Mouse (Mus musculus) CH12.LX (cell line): Measurements from ENCODE around the gene Borcs6. TPM values are rescaled to one million over a fixed set of nuclear protein-coding genes. Genes with fewer than 3 reads are reported as not detected.

Source experiments
- DNase-seq: peaks from one replicate; pipeline ENCODE4 v3.0.0-alpha.2; 2013; ENCODE audit errors: extremely low read depth
- H3K27ac ChIP-seq: 2 replicates; pipeline ENCODE4 v1.5.1; 2012; ENCODE audit warnings: low read depth, mild to moderate bottlenecking, control low read depth, moderate library complexity; ENCODE audit not compliant: insufficient read depth
- H3K27me3 ChIP-seq: replicated peaks from 2 replicates; pipeline ENCODE3; 2012; ENCODE audit warnings: inconsistent platforms
- H3K36me3 ChIP-seq, 2 experiments: replicated peaks in 1 of 2; 2 replicates each; pipeline versions ENCODE3 to v1.6.1; 2012; ENCODE audit warnings: inconsistent platforms in 1 of 2, low read length in 1 of 2, mild to moderate bottlenecking in 1 of 2, mixed read lengths in 1 of 2, moderate library complexity in 1 of 2; ENCODE audit not compliant: control insufficient read depth in 1 of 2, insufficient read depth in 1 of 2
- H3K4me1 ChIP-seq, 2 experiments: 2 replicates each; pipeline ENCODE4 v1.6.1; 2012; ENCODE audit warnings: inconsistent platforms in 1 of 2, moderate library complexity in 1 of 2; ENCODE audit not compliant: insufficient read depth in 2 of 2, control insufficient read depth in 1 of 2
- H3K4me2 ChIP-seq: 2 replicates; pipeline ENCODE4 v1.6.1; 2012; ENCODE audit warnings: low read depth, mild to moderate bottlenecking, control low read depth; ENCODE audit not compliant: poor library complexity, insufficient read depth, severe bottlenecking
- H3K4me3 ChIP-seq, 3 experiments: fragments of 150-350 bp in 1 of 3; sonication (generic) in 1 of 3; replicated peaks in 1 of 3; 2 replicates each; pipeline versions ENCODE3 to v1.5.1; 2011 to 2012; ENCODE audit warnings: low read depth in 2 of 3, low read length in 2 of 3, mild to moderate bottlenecking in 2 of 3, moderate library complexity in 2 of 3, control low read depth in 1 of 3, improper control_type of control experiment in 1 of 3, inconsistent platforms in 1 of 3, mixed read lengths in 1 of 3; ENCODE audit not compliant: poor library complexity in 1 of 3
- H3K79me2 ChIP-seq: replicated peaks from 2 replicates; pipeline ENCODE4 v1.6.1; 2012; ENCODE audit warnings: mild to moderate bottlenecking, moderate library complexity; ENCODE audit not compliant: control insufficient read depth, poor library complexity, insufficient read depth, severe bottlenecking; ENCODE audit errors: extremely low read depth
- H3K9ac ChIP-seq: 2 replicates; pipeline ENCODE4 v1.6.1; 2012; ENCODE audit warnings: low read depth, mild to moderate bottlenecking, control low read depth, moderate library complexity; ENCODE audit not compliant: insufficient read depth
- H3K9me3 ChIP-seq: replicated peaks from 2 replicates; pipeline ENCODE3; 2012; ENCODE audit warnings: low read length, inconsistent platforms, mixed read lengths
- CHD1 ChIP-seq: IDR thresholded peaks from 2 replicates; pipeline ENCODE4 v1.6.1; 2012; ENCODE audit warnings: low read depth, low read length, improper control_type of control experiment, inconsistent platforms
- CHD2 ChIP-seq: IDR thresholded peaks from 2 replicates; pipeline ENCODE4 v1.6.1; 2011; ENCODE audit warnings: low read length, improper control_type of control experiment
- CTCF ChIP-seq, 2 experiments: IDR thresholded peaks in 1 of 2; conservative IDR thresholded peaks in 1 of 2; 2 replicates each; pipeline ENCODE4 v1.5.1; 2011 to 2012; ENCODE audit warnings: low read depth in 2 of 2, low read length in 2 of 2, improper control_type of control experiment in 1 of 2, inconsistent platforms in 1 of 2, mild to moderate bottlenecking in 1 of 2, moderate library complexity in 1 of 2
- E2F4 ChIP-seq: IDR thresholded peaks from 2 replicates; pipeline ENCODE4 v1.6.1; 2011; ENCODE audit warnings: low read depth, low read length, improper control_type of control experiment; ENCODE audit not compliant: insufficient replicate concordance
- ELF1 ChIP-seq: IDR thresholded peaks from 2 replicates; pipeline ENCODE4 v1.6.1; 2014; ENCODE audit warnings: low read depth, mild to moderate bottlenecking, inconsistent platforms, low read length, improper control_type of control experiment
- EP300 ChIP-seq: IDR thresholded peaks from 2 replicates; pipeline ENCODE4 v1.6.1; 2011; ENCODE audit warnings: low read length, improper control_type of control experiment
- ETS1 ChIP-seq: conservative IDR thresholded peaks from 2 replicates; pipeline ENCODE4 v1.6.1; 2012; ENCODE audit warnings: low read depth, mild to moderate bottlenecking, inconsistent platforms, low read length, improper control_type of control experiment, moderate library complexity
- JUN ChIP-seq: IDR thresholded peaks from 2 replicates; pipeline ENCODE4 v1.6.1; 2011; ENCODE audit warnings: low read depth, mild to moderate bottlenecking, low read length, improper control_type of control experiment, moderate library complexity; ENCODE audit not compliant: insufficient read depth
- MAFK ChIP-seq: IDR thresholded peaks from 2 replicates; pipeline ENCODE4 v1.6.1; 2011; ENCODE audit warnings: low read length, improper control_type of control experiment; ENCODE audit not compliant: insufficient replicate concordance
- MAX ChIP-seq: IDR thresholded peaks from 2 replicates; pipeline ENCODE4 v1.6.1; 2011; ENCODE audit warnings: low read length, improper control_type of control experiment
- MEF2A ChIP-seq: IDR thresholded peaks from 2 replicates; pipeline ENCODE4 v1.6.1; 2014; ENCODE audit warnings: low read depth, mild to moderate bottlenecking, inconsistent platforms, low read length, improper control_type of control experiment, borderline replicate concordance
- MXI1 ChIP-seq: IDR thresholded peaks from 2 replicates; pipeline ENCODE4 v1.6.1; 2011; ENCODE audit warnings: mild to moderate bottlenecking, low read depth, low read length, improper control_type of control experiment
- MYC ChIP-seq: IDR thresholded peaks from 2 replicates; pipeline ENCODE4 v1.6.1; 2011; ENCODE audit warnings: low read depth, mild to moderate bottlenecking, improper control_type of control experiment, low read length
- NELFE ChIP-seq: IDR thresholded peaks from 2 replicates; pipeline ENCODE4 v1.6.1; 2011; ENCODE audit warnings: low read depth, low read length, improper control_type of control experiment
- NRF1 ChIP-seq: IDR thresholded peaks from 2 replicates; pipeline ENCODE4 v1.6.1; 2014; ENCODE audit warnings: low read depth, mild to moderate bottlenecking, inconsistent platforms, low read length, improper control_type of control experiment, moderate library complexity
- PAX5 ChIP-seq: IDR thresholded peaks from 2 replicates; pipeline ENCODE4 v1.6.1; 2012; ENCODE audit warnings: low read length, inconsistent platforms, mixed read lengths
- POLR2A ChIP-seq: IDR thresholded peaks from 2 replicates; pipeline ENCODE4 v1.6.1; 2011; ENCODE audit warnings: low read depth, mild to moderate bottlenecking, improper control_type of control experiment, low read length
- POLR2AphosphoS2 ChIP-seq: IDR thresholded peaks from 2 replicates; pipeline ENCODE4 v1.6.1; 2011; ENCODE audit warnings: low read depth, low read length, improper control_type of control experiment
- RAD21 ChIP-seq: IDR thresholded peaks from 2 replicates; pipeline ENCODE4 v1.6.1; 2011; ENCODE audit warnings: low read depth, mild to moderate bottlenecking, low read length, improper control_type of control experiment, moderate library complexity
- RCOR1 ChIP-seq: conservative IDR thresholded peaks from 2 replicates; pipeline ENCODE4 v1.6.1; 2012; ENCODE audit warnings: low read depth, mild to moderate bottlenecking, inconsistent platforms, low read length, improper control_type of control experiment
- SIN3A ChIP-seq: IDR thresholded peaks from 2 replicates; pipeline ENCODE4 v1.6.1; 2012; ENCODE audit warnings: low read length, improper control_type of control experiment, inconsistent platforms
- SMC3 ChIP-seq: IDR thresholded peaks from 2 replicates; pipeline ENCODE4 v1.6.1; 2011; ENCODE audit warnings: low read depth, low read length, improper control_type of control experiment
- TBP ChIP-seq: conservative IDR thresholded peaks from 2 replicates; pipeline ENCODE4 v1.6.1; 2011; ENCODE audit warnings: low read depth, low read length, improper control_type of control experiment
- TCF12 ChIP-seq: IDR thresholded peaks from 2 replicates; pipeline ENCODE4 v1.6.1; 2014; ENCODE audit warnings: low read depth, mild to moderate bottlenecking, inconsistent platforms, low read length, improper control_type of control experiment
- UBTF ChIP-seq: IDR thresholded peaks from 2 replicates; pipeline ENCODE4 v1.6.1; 2012; ENCODE audit warnings: low read depth, mild to moderate bottlenecking, inconsistent platforms, low read length, improper control_type of control experiment, moderate library complexity
- USF1 ChIP-seq: IDR thresholded peaks from 2 replicates; pipeline ENCODE4 v1.6.1; 2014; ENCODE audit warnings: low read depth, mild to moderate bottlenecking, inconsistent platforms, low read length, improper control_type of control experiment
- USF2 ChIP-seq: conservative IDR thresholded peaks from 2 replicates; pipeline ENCODE4 v1.6.1; 2011; ENCODE audit warnings: low read depth, low read length, improper control_type of control experiment
- ZC3H11A ChIP-seq: IDR thresholded peaks from 2 replicates; pipeline ENCODE4 v1.6.1; 2012; ENCODE audit warnings: low read depth, mild to moderate bottlenecking, inconsistent platforms, low read length, improper control_type of control experiment
- ZKSCAN1 ChIP-seq: IDR thresholded peaks from 2 replicates; pipeline ENCODE4 v1.6.1; 2012; ENCODE audit warnings: low read depth, inconsistent platforms, low read length, improper control_type of control experiment, borderline replicate concordance
- ZNF384 ChIP-seq: IDR thresholded peaks from 2 replicates; pipeline ENCODE4 v1.6.1; 2012; ENCODE audit warnings: low read depth, low read length, improper control_type of control experiment, inconsistent platforms
- dilution Hi-C: fragments of 300-500 bp; cut with MboI; formaldehyde crosslinking; loops from 2 replicates; pipeline ENCODE4 v1.14.3; 2020; ENCODE audit warnings: low sequenced_read_pairs; ENCODE audit not compliant: extremely low pct_unique_long_range_greater_than_20kb, extremely low pct_ligation_motif_present
- in situ Hi-C: fragments of 300-500 bp; cut with MboI; formaldehyde crosslinking; loops from 3 replicates; pipeline ENCODE4 v1.14.3; 2019; ENCODE audit warnings: low sequenced_read_pairs, low pct_ligation_motif_present, low pct_unique_long_range_greater_than_20kb, mixed read lengths
- polyA plus RNA-seq: library from polyadenylated mRNA; unstranded; fragments of >175 nt; gene quantifications from 2 replicates; pipeline ENCODE4 v1.2.1, GENCODE M21; 2012; ENCODE audit warnings: low read depth; ENCODE audit not compliant: insufficient read length
- total RNA-seq, 2 experiments: library from RNA; depleted of rRNA; stranded (reverse); fragments of 300-350 nt in 1 of 2; fragments of >200 nt in 1 of 2; gene quantifications; 2 replicates each; pipeline ENCODE4 v1.2.3; 2012 to 2014

Gene Borcs6
- total and polyA plus RNA-seq, 3 experiments = 5.4 to 11.1 (median 7.3) TPM

DNA sequence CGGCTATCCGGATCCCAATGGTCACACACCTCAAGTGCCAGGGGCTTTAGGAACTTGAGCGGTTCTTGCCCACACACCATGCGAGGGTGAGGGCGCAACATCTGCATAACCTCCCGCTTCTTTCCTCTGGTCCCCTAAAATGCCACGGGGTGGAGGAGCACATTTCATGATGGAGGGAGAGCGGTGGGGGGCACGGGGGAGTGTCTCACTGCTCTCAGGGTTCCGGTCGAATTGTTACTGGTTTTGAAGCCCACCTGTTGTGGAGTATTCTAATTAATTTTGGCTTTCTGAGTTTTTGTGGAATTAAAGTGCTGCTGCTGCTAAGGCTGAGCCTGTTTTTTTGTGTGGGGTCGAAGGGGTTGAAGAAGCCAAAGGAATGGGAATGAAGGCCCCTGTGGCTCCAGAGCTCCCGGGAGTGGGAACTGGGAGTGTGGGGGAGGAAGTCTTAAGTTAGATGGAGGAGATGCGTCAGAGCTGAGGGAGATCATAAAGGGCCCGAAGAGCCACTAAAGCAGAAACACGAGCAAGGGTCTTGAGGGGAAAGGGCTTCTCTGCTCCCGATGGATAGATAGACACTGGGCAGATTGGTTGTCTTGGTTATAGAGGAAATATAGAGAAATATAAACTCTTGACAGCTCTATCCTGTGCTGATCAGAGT lies 1.9 kb downstream of the Borcs6 start:
- Histone ChIP-seq H3K27me3 (peaks cover 3% of the 10 kb centered on the region), H3K9me3 (no peaks in the 10 kb centered on the region), H3K9ac (peak overlapping the region; percentile 92), H3K4me3 (peak overlapping the region in 2 of 3 experiments; percentile 77 to 87), H3K4me1 (peaks cover 4 to 35% of the 10 kb centered on the region in 2 experiments), H3K4me2 (peak overlapping the region; percentile 64), H3K27ac (no peak overlapping the region), H3K79me2 (no peaks in the 10 kb centered on the region; the same call in none of the 2 replicates), H3K36me3 (peaks cover 0 to 3% of the 10 kb centered on the region in 2 experiments)
- DNase-seq = no peak
- in situ Hi-C loops = loop anchor here (5.0 kb wide), 1 partner anchor 56 kb away; no protein-coding TSS in a partner anchor
- dilution Hi-C loops = no loop called here
- TF ChIP-seq ETS1 = no peak
- no peak for TF ChIP-seq EP300
- 0 out of 2 replicates have a peak, but pooled peaks have one; percentile 31 for TF ChIP-seq SIN3A
- no peak for TF ChIP-seq ELF1
- no peak for TF ChIP-seq MAX
- TF ChIP-seq MAFK = no peak
- TF ChIP-seq ZNF384 = no peak
- TF ChIP-seq PAX5 = no peak

- peaks cover 7 to 42% of the 10 kb centered on the region in 2 experiments for H3K4me1 ChIP-seq
- peak overlapping the region; percentile 71 for H3K27ac ChIP-seq
- in situ Hi-C loops (loop anchor here (5.0 kb wide), 1 partner anchor 55 kb away; no protein-coding TSS in a partner anchor), dilution Hi-C loops (no loop called here)
- peak overlapping the region; percentile 51 to 77 (median 63) for H3K4me3 ChIP-seq
- H3K36me3 ChIP-seq = no peaks in the 10 kb centered on the region
- no peaks in the 10 kb centered on the region for H3K9me3 ChIP-seq
- H3K79me2 ChIP-seq = no peaks in the 10 kb centered on the region; the same call in none of the 2 replicates
- DNase-seq = peak; percentile 77
- no peak overlapping the region for H3K4me2 ChIP-seq
- peak overlapping the region; percentile 44; the same call in 1 of the 2 replicates for H3K9ac ChIP-seq
- peaks cover 3% of the 10 kb centered on the region for H3K27me3 ChIP-seq
- TF ChIP-seq NRF1 = peak; percentile 65; the same call in 1 of the 2 replicates
- peak; percentile 84; the same call in 1 of the 2 replicates for TF ChIP-seq E2F4
- TF ChIP-seq TCF12 = no peak
- no peak for TF ChIP-seq CHD1
- TF ChIP-seq MXI1 = 0 out of 2 replicates have a peak, but pooled peaks have one; percentile 18
- TF ChIP-seq NELFE = no peak
- no peak for TF ChIP-seq CTCF (conservative IDR thresholded peaks at IDR 0.05 in 1 of 2, IDR thresholded peaks at IDR 0.05 in 1 of 2; ENCODE audit: low read depth in 2 of 2, low read length in 2 of 2)
- TF ChIP-seq POLR2AphosphoS2 = no peak
- TF ChIP-seq USF1 = no peak
- TF ChIP-seq SMC3 = no peak
- no peak for TF ChIP-seq MEF2A
- TF ChIP-seq SIN3A = peak; percentile 63
- TF ChIP-seq RCOR1 = no peak
- no peak for TF ChIP-seq ZNF384
- no peak for TF ChIP-seq CHD2
- 0 out of 2 replicates have a peak, but pooled peaks have one; percentile 40 for TF ChIP-seq ETS1
- 0 out of 2 replicates have a peak, but pooled peaks have one; percentile 36 for TF ChIP-seq POLR2A
- TF ChIP-seq PAX5 = no peak
- TF ChIP-seq ZC3H11A = no peak
- TF ChIP-seq MYC = no peak
- TF ChIP-seq RAD21 = no peak
- TF ChIP-seq TBP = peak; percentile 99
- no peak for TF ChIP-seq MAX
- TF ChIP-seq ZKSCAN1 = no peak
- no peak for TF ChIP-seq UBTF
- TF ChIP-seq JUN = 0 out of 2 replicates have a peak, but pooled peaks have one; percentile 5
- TF ChIP-seq USF2 = no peak
Measured at GRCm38 (mm10) chr11:69062194-69062760, 2.8 kb downstream of the Borcs6 start.
